Mouse (Mus musculus) MEL (cell line): ENCODE results near the gene Khdrbs2. TPM values are rescaled to one million over a fixed set of nuclear protein-coding genes. Genes with fewer than 3 reads are reported as not detected.

Source experiments
- DNase-seq: peaks from one replicate; pipeline ENCODE4 v3.0.0; 2011; ENCODE audit warnings: low read depth, low spot score
- H3K27ac ChIP-seq: 2 replicates; pipeline ENCODE4 v1.5.1; 2012; ENCODE audit warnings: low read depth, mild to moderate bottlenecking, control low read depth, low read length, moderate library complexity; ENCODE audit not compliant: control insufficient read depth
- H3K27me3 ChIP-seq, 2 experiments: fragments of 150-350 bp in 1 of 2; sonication (generic) in 1 of 2; 2 replicates each; pipeline ENCODE4 v1.6.1; 2012; ENCODE audit warnings: low read length in 2 of 2, mild to moderate bottlenecking in 2 of 2, improper control_type of control experiment in 1 of 2, moderate library complexity in 1 of 2; ENCODE audit not compliant: insufficient read depth in 2 of 2, control insufficient read depth in 1 of 2
- H3K36me3 ChIP-seq, 2 experiments: 2 replicates each; pipeline ENCODE4 v1.6.1; 2012 to 2014; ENCODE audit warnings: low read length in 2 of 2, improper control_type of control experiment in 1 of 2, inconsistent platforms in 1 of 2, mild to moderate bottlenecking in 1 of 2; ENCODE audit not compliant: insufficient read depth in 2 of 2, control insufficient read depth in 1 of 2
- H3K4me1 ChIP-seq, 2 experiments: fragments of 150-350 bp in 1 of 2; sonication (generic) in 1 of 2; 2 replicates each; pipeline ENCODE4 v1.6.1; 2012; ENCODE audit warnings: low read length in 2 of 2, improper control_type of control experiment in 1 of 2, mild to moderate bottlenecking in 1 of 2; ENCODE audit not compliant: insufficient read depth in 2 of 2, control insufficient read depth in 1 of 2
- H3K4me3 ChIP-seq, 2 experiments: fragments of 150-350 bp in 1 of 2; sonication (generic) in 1 of 2; 2 replicates each; pipeline ENCODE4 v1.5.1; 2012; ENCODE audit warnings: low read depth in 2 of 2, low read length in 2 of 2, mild to moderate bottlenecking in 2 of 2, moderate library complexity in 2 of 2, control low read depth in 1 of 2, improper control_type of control experiment in 1 of 2; ENCODE audit not compliant: control insufficient read depth in 1 of 2, insufficient read depth in 1 of 2
- H3K79me2 ChIP-seq: 2 replicates; pipeline ENCODE4 v1.6.1; 2012; ENCODE audit warnings: mild to moderate bottlenecking, low read length, moderate library complexity; ENCODE audit not compliant: control insufficient read depth, poor library complexity, insufficient read depth
- H3K9ac ChIP-seq: 2 replicates; pipeline ENCODE4 v1.6.1; 2012; ENCODE audit warnings: low read depth, mild to moderate bottlenecking, control low read depth, low read length, moderate library complexity; ENCODE audit not compliant: control insufficient read depth, poor library complexity, severe bottlenecking
- H3K9me3 ChIP-seq: fragments of 150-350 bp; sonication (generic); replicated peaks from 2 replicates; pipeline ENCODE4 v1.6.1; 2012; ENCODE audit warnings: mild to moderate bottlenecking, low read length, improper control_type of control experiment, moderate library complexity; ENCODE audit not compliant: insufficient read depth
- CHD1 ChIP-seq: IDR thresholded peaks from 2 replicates; pipeline ENCODE4 v1.6.1; 2012; ENCODE audit warnings: low read depth, mild to moderate bottlenecking, inconsistent platforms, low read length, improper control_type of control experiment
- CTCF ChIP-seq, 3 experiments: IDR thresholded peaks in 2 of 3; conservative IDR thresholded peaks in 1 of 3; 2 replicates each; pipeline ENCODE4 v1.5.1; 2011 to 2012; ENCODE audit warnings: low read length in 3 of 3, low read depth in 2 of 3, mild to moderate bottlenecking in 2 of 3, improper control_type of control experiment in 1 of 3, inconsistent platforms in 1 of 3, mixed read lengths in 1 of 3, moderate library complexity in 1 of 3; ENCODE audit not compliant: control insufficient read depth in 1 of 3, insufficient read depth in 1 of 3, poor library complexity in 1 of 3, severe bottlenecking in 1 of 3
- ELF1 ChIP-seq: IDR thresholded peaks from 2 replicates; pipeline ENCODE4 v1.6.1; 2014; ENCODE audit warnings: low read depth, mild to moderate bottlenecking, inconsistent platforms, low read length, improper control_type of control experiment, moderate library complexity
- EP300 ChIP-seq, 2 experiments: IDR thresholded peaks; 2 replicates each; pipeline ENCODE4 v1.6.1; 2011; ENCODE audit warnings: improper control_type of control experiment in 2 of 2, low read length in 2 of 2, low read depth in 1 of 2, mild to moderate bottlenecking in 1 of 2
- ETS1 ChIP-seq: IDR thresholded peaks from 2 replicates; pipeline ENCODE4 v1.6.1; 2012; ENCODE audit warnings: low read depth, mild to moderate bottlenecking, inconsistent platforms, low read length, improper control_type of control experiment, moderate library complexity
- GABPA ChIP-seq: IDR thresholded peaks from 2 replicates; pipeline ENCODE4 v1.6.1; 2012; ENCODE audit warnings: low read depth, mild to moderate bottlenecking, inconsistent platforms, low read length, improper control_type of control experiment, moderate library complexity
- HCFC1 ChIP-seq: IDR thresholded peaks from 2 replicates; pipeline ENCODE4 v1.6.1; 2012; ENCODE audit warnings: low read depth, mild to moderate bottlenecking, inconsistent platforms, low read length, improper control_type of control experiment, moderate library complexity
- JUND ChIP-seq: IDR thresholded peaks from 2 replicates; pipeline ENCODE4 v1.6.1; 2011; ENCODE audit warnings: low read depth, mild to moderate bottlenecking, improper control_type of control experiment, low read length
- MAFK ChIP-seq: IDR thresholded peaks from 2 replicates; pipeline ENCODE4 v1.6.1; 2011; ENCODE audit warnings: low read depth, mild to moderate bottlenecking, low read length, improper control_type of control experiment, borderline replicate concordance
- MYB ChIP-seq: IDR thresholded peaks from 2 replicates; pipeline ENCODE4 v1.6.1; 2011; ENCODE audit warnings: mild to moderate bottlenecking, low read depth, low read length, improper control_type of control experiment
- POLR2AphosphoS2 ChIP-seq: IDR thresholded peaks from 2 replicates; pipeline ENCODE4 v1.6.1; 2011; ENCODE audit warnings: low read length, improper control_type of control experiment
- RCOR1 ChIP-seq: IDR thresholded peaks from 2 replicates; pipeline ENCODE4 v1.6.1; 2012; ENCODE audit warnings: low read depth, mild to moderate bottlenecking, inconsistent platforms, low read length, improper control_type of control experiment
- TAL1 ChIP-seq: IDR thresholded peaks from 2 replicates; pipeline ENCODE4 v1.6.1; 2012; ENCODE audit warnings: mild to moderate bottlenecking, inconsistent platforms, low read length, moderate library complexity, mixed read lengths
- UBTF ChIP-seq: IDR thresholded peaks from 2 replicates; pipeline ENCODE4 v1.6.1; 2012; ENCODE audit warnings: low read depth, mild to moderate bottlenecking, inconsistent platforms, low read length, improper control_type of control experiment, moderate library complexity, borderline replicate concordance; ENCODE audit not compliant: insufficient read depth
- ZKSCAN1 ChIP-seq: IDR thresholded peaks from 2 replicates; pipeline ENCODE4 v1.6.1; 2012; ENCODE audit warnings: low read depth, mild to moderate bottlenecking, inconsistent platforms, low read length, improper control_type of control experiment, moderate library complexity
- ZMIZ1 ChIP-seq: IDR thresholded peaks from 2 replicates; pipeline ENCODE4 v1.6.1; 2012; ENCODE audit warnings: low read depth, mild to moderate bottlenecking, inconsistent platforms, low read length, improper control_type of control experiment, moderate library complexity
- ZNF384 ChIP-seq: IDR thresholded peaks from 2 replicates; pipeline ENCODE4 v1.6.1; 2012; ENCODE audit warnings: low read depth, mild to moderate bottlenecking, inconsistent platforms, low read length, improper control_type of control experiment
- polyA plus RNA-seq, 2 experiments: library from polyadenylated mRNA; stranded (reverse) in 1 of 2; unstranded in 1 of 2; fragments of >175 nt in 1 of 2; fragments of >200 nt in 1 of 2; gene quantifications; 2 replicates each; pipeline versions ENCODE4 v1.2.1 to v1.2.4; 2012; ENCODE audit warnings: low replicate concordance in 2 of 2, low read depth in 1 of 2; ENCODE audit not compliant: insufficient read length in 2 of 2, insufficient read depth in 1 of 2, missing spikeins in 1 of 2
- total RNA-seq: library from RNA; depleted of rRNA; stranded (reverse); fragments of 300-350 nt; gene quantifications from 2 replicates; pipeline ENCODE4 v1.2.3, GENCODE M21; 2012

Gene Khdrbs2
- total and polyA plus RNA-seq, 3 experiments: not detected

GRCm38 (mm10) chr1:32199664-32200260 lies 27.2 kb downstream of the Khdrbs2 start:
- no peak overlapping the region for H3K27ac ChIP-seq
- TF ChIP-seq POLR2AphosphoS2: no peak
- no peak for TF ChIP-seq ELF1
- TF ChIP-seq HCFC1: no peak
- TF ChIP-seq JUND: no peak
- no peak for TF ChIP-seq GABPA
- TF ChIP-seq MYB: no peak
- TF ChIP-seq CTCF (IDR thresholded peaks at IDR 0.05 in 2 of 3, conservative IDR thresholded peaks at IDR 0.05 in 1 of 3; ENCODE audit: control insufficient read depth in 1 of 3, insufficient read depth in 1 of 3, low read depth in 2 of 3, low read length in 3 of 3, poor library complexity in 1 of 3, severe bottlenecking in 1 of 3): no peak
- TF ChIP-seq ZNF384: no peak
- TF ChIP-seq ZMIZ1: no peak
- TF ChIP-seq, all 39 proteins: peak for 0
- Histone ChIP-seq H3K9ac (no peak overlapping the region), H3K4me1 (no peaks in the 10 kb centered on the region), H3K9me3 (no peaks in the 10 kb centered on the region), H3K79me2 (no peaks in the 10 kb centered on the region), H3K27me3 (no peaks in the 10 kb centered on the region), H3K4me3 (no peak overlapping the region), H3K36me3 (no peaks in the 10 kb centered on the region)
- no peak for DNase-seq

- Histone ChIP-seq H3K4me1 (no peaks in the 10 kb centered on the region), H3K4me3 (no peak overlapping the region), H3K27ac (no peak overlapping the region), H3K9me3 (no peaks in the 10 kb centered on the region), H3K9ac (no peak overlapping the region)
- no peak for DNase-seq
- TF ChIP-seq CHD1 (no peak), RCOR1 (no peak), JUND (no peak), MAFK (no peak), ETS1 (no peak), MYB (no peak), EP300 (IDR thresholded peaks at IDR 0.05; ENCODE audit: low read depth in 1 of 2, low read length in 2 of 2) (no peak), TAL1 (no peak)
- TF ChIP-seq, all 39 proteins: peak for 0
- H3K27me3 ChIP-seq: no peaks in the 10 kb centered on the region
- no peaks in the 10 kb centered on the region for H3K79me2 ChIP-seq
- no peaks in the 10 kb centered on the region for H3K36me3 ChIP-seq
These were observed 75.9 kb downstream of the Khdrbs2 start for GRCm38 (mm10) chr1:32248443-32248842.

DNA sequence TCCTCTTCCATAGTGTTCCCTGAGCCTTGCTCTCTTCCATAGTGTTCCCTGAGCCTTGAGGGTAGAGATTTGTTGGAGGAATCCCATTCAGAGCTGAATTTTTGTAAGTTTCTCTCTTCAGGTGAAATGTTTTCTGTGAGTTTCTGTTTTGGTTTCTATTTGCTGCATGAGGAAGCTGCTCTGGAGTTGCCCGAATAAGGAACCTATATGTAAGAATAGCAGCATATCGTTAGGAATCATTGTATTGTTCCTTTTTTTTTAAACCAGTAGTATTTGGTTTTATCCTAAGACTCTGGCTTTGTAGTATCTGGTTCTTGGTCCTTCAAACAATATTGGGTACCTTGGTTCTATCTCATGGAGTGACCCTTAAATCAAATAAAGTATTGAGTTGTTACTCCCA lies 77.1 kb downstream of the Khdrbs2 start:
- no peak overlapping the region for H3K4me3 ChIP-seq
- TF ChIP-seq MAFK (no peak), MYB (no peak), UBTF (no peak), ZKSCAN1 (no peak), TAL1 (no peak)
- H3K79me2 ChIP-seq: no peaks in the 10 kb centered on the region
- H3K4me1 ChIP-seq: no peaks in the 10 kb centered on the region
- H3K9ac ChIP-seq: no peak overlapping the region
- no peaks in the 10 kb centered on the region for H3K9me3 ChIP-seq
- no peaks in the 10 kb centered on the region for H3K36me3 ChIP-seq
- DNase-seq: no peak
- no peaks in the 10 kb centered on the region for H3K27me3 ChIP-seq
- H3K27ac ChIP-seq: no peak overlapping the region
